In genomic region chr2:144005166-144005955, GRCm38 (mm10) we compare ENCODE assay signal across 14 mouse cellular contexts. TPM values are rescaled to one million over a fixed set of nuclear protein-coding genes. Genes with fewer than 3 reads are reported as not detected.
DNase-seq lines count a peak whose midpoint lies in the region; ATAC-seq and TF ChIP-seq lines count a peak whose summit lies in the region.
"Had no signal": no experiment of that assay in that cellular context is flagged by ENCODE, and none has a peak within 500 bp of the region (broad histone marks: within the 10 kb centered on the region; RNA-seq: fewer than 3 reads in every experiment).

No protein-coding gene starts in this region.

- peaks cover 35% of the 10 kb centered on the region for H3K4me1 ChIP-seq in heart, adult 2 months (ENCODE audit: control insufficient read depth, insufficient read depth, low read length)
- peaks cover 70% of the 10 kb centered on the region for H3K4me1 ChIP-seq in heart, embryonic 15.5 days (replicated peaks)
- H3K4me1 ChIP-seq in lung, embryonic 14.5 days (ENCODE audit: insufficient read depth), result peaks cover 30% of the 10 kb centered on the region

- peak overlapping the region; percentile 11 for H3K4me2 ChIP-seq in heart, embryonic 15.5 days
- peak overlapping the region; percentile 13; the same call in 1 of the 2 replicates for H3K4me2 ChIP-seq in lung, embryonic 14.5 days

- peaks cover 11% of the 10 kb centered on the region; the same call in 1 of the 2 replicates for H3K79me2 ChIP-seq in heart, adult 2 months (replicated peaks; ENCODE audit: control insufficient read depth, insufficient read depth, low read length)

- 32% methylated on average over 6 of the region's 6 CpGs for WGBS in heart, adult 2 months
- WGBS in heart, embryonic 15.5 days, result 39% methylated on average over 6 of the region's 6 CpGs
- WGBS in lung, embryonic 14.5 days, result 45% methylated on average over 6 of the region's 6 CpGs

- H3K9ac ChIP-seq in heart, adult 2 months (ENCODE audit: low read depth, low read length), result no peak overlapping the region
- no peak overlapping the region for H3K9ac ChIP-seq in heart, embryonic 15.5 days
- H3K9ac ChIP-seq in lung, embryonic 14.5 days, result no peak overlapping the region
- H3K9ac ChIP-seq: limb, embryonic 13.5 days had no signal

- no peak overlapping the region for H3K4me3 ChIP-seq in heart, adult 2 months
- no peak overlapping the region for H3K4me3 ChIP-seq in heart, embryonic 15.5 days
- H3K4me3 ChIP-seq in lung, embryonic 14.5 days (ENCODE audit: low read depth, low read length), result no peak overlapping the region
- H3K4me3 ChIP-seq: limb, embryonic 13.5 days had no signal

- peak; percentile 34; the same call in 1 of the 2 replicates for ATAC-seq in heart, embryonic 15.5 days (replicated peaks; ENCODE audit: insufficient number of reproducible peaks, insufficient read depth, low FRiP score, low read depth)
- ATAC-seq in lung, embryonic 14.5 days (ENCODE audit: insufficient read depth), result no peak

- no peaks in the 10 kb centered on the region for H3K27me3 ChIP-seq in heart, adult 2 months (ENCODE audit: control insufficient read depth, insufficient read depth, low read length)
- no peaks in the 10 kb centered on the region for H3K27me3 ChIP-seq in heart, embryonic 15.5 days
- H3K27me3 ChIP-seq in lung, embryonic 14.5 days (ENCODE audit: insufficient read depth, low read length), result no peaks in the 10 kb centered on the region
- H3K27me3 ChIP-seq: CH12.LX; limb, embryonic 13.5 days had no signal

- peak; percentile 27 to 61 for DNase-seq in heart, adult 2 months
- no peak for DNase-seq in heart, postnatal 36 days
- DNase-seq in adipocyte (ENCODE audit: low spot score), result peak; percentile 89
- DNase-seq in lung, embryonic 14.5 days, result peak; percentile 71
- no peak for DNase-seq in spleen, adult 12 weeks (ENCODE audit: low spot score)
- no peak for DNase-seq in left cerebral cortex, postnatal 10 days (ENCODE audit: extremely low spot score in 1 of 2, low spot score in 2 of 2)
- no peak for DNase-seq in layer of hippocampus, adult 18-20 months (ENCODE audit: low spot score in 2 of 2)
- DNase-seq: cerebellum, adult 11 months; kidney, postnatal 10 days; thymus, postnatal 14 days had no signal

- peak overlapping the region; percentile 34 for H3K27ac ChIP-seq in heart, adult 2 months
- peak overlapping the region; percentile 50 for H3K27ac ChIP-seq in heart, embryonic 15.5 days
- peak overlapping the region; percentile 27; the same call in 1 of the 2 replicates for H3K27ac ChIP-seq in lung, embryonic 14.5 days (ENCODE audit: low read depth)
- H3K27ac ChIP-seq: limb, embryonic 13.5 days had no signal

- TF ChIP-seq CTCF in heart, adult 2 months (IDR thresholded peaks at IDR 0.05), result peak; percentile 54
- TF ChIP-seq CTCF in lung, embryonic 14.5 days (IDR thresholded peaks at IDR 0.05; ENCODE audit: low read depth), result no peak

- TF ChIP-seq EP300 in heart, adult 2 months (IDR thresholded peaks at IDR 0.05; ENCODE audit: insufficient read depth, low read depth, low read length), result 0 out of 2 replicates have a peak, but pooled peaks have one; percentile 19

- no peaks in the 10 kb centered on the region for H3K9me3 ChIP-seq in heart, embryonic 15.5 days (replicated peaks)
- no peaks in the 10 kb centered on the region for H3K9me3 ChIP-seq in lung, embryonic 14.5 days (ENCODE audit: low read depth, low read length)
- H3K9me3 ChIP-seq: limb, embryonic 13.5 days had no signal

- intact Hi-C loops in heart, adult 2 months (cut with DNase I), result loop anchor here (5.0 kb wide), 3 partner anchors 88 to 267 kb away; partner anchors contain the start of genes Dstn, Mgme1 and Snx5
- intact Hi-C loops in heart, postnatal 36 days (cut with DNase I), result no loop called here
- intact Hi-C loops in left cerebral cortex, postnatal 10 days (cut with DNase I), result loop anchor here (10.0 kb wide), 1 partner anchor 259 kb away; no protein-coding TSS in a partner anchor

- TF ChIP-seq POLR2A in heart, adult 2 months (IDR thresholded peaks at IDR 0.05; ENCODE audit: insufficient read depth, low read depth, low read length), result no peak

- peaks cover 50% of the 10 kb centered on the region for H3K36me3 ChIP-seq in heart, adult 2 months (ENCODE audit: control insufficient read depth, insufficient read depth, low read length)
- H3K36me3 ChIP-seq in heart, embryonic 15.5 days, result no peaks in the 10 kb centered on the region
- H3K36me3 ChIP-seq in lung, embryonic 14.5 days (ENCODE audit: insufficient read depth), result peaks cover 28% of the 10 kb centered on the region

RNA-seq across cellular contexts. Expression of gene Rrbp1, which starts 5.7 kb away (rescaled TPM):
- 100 to 1,000 TPM; 106 to 117 TPM for total RNA-seq in heart, adult 2 months (2021)
- 47.2 and 65.1 TPM in 2 replicates for polyA plus RNA-seq in heart, adult 2 months (2012; rRNA removed)
- 100 to 1,000 TPM; 101 to 113 TPM for total RNA-seq in heart, postnatal 36 days (2021)
- 59.2 and 70.7 TPM in 2 replicates for polyA plus RNA-seq in heart, embryonic 15.5 days (2015; fragmentation: Nextera tagmentation; extraction: Ambion mirVana)
- 88.8 and 91.8 TPM in 2 replicates for polyA plus RNA-seq in lung, embryonic 14.5 days (2014; fragmentation: Nextera tagmentation; extraction: Ambion mirVana)
- total RNA-seq in left cerebral cortex, postnatal 10 days (2021), result 10 to 100 TPM; 71.8 to 76.7 TPM
- 10 to 100 TPM; 48.9 to 52.6 TPM for total RNA-seq in layer of hippocampus, adult 18-20 months (2021)

RNA-seq across cellular contexts. Expression of gene Banf2, which starts 27.5 kb away (rescaled TPM):
- total RNA-seq in heart, adult 2 months (2021), result not detected
- not detected in 2 replicates for polyA plus RNA-seq in heart, adult 2 months (2012; rRNA removed)
- total RNA-seq in heart, postnatal 36 days (2021), result not detected
- polyA plus RNA-seq in heart, embryonic 15.5 days (2015; fragmentation: Nextera tagmentation; extraction: Ambion mirVana), result not detected in 2 replicates
- not detected in 2 replicates for polyA plus RNA-seq in lung, embryonic 14.5 days (2014; fragmentation: Nextera tagmentation; extraction: Ambion mirVana)
- not detected for total RNA-seq in left cerebral cortex, postnatal 10 days (2021)
- not detected for total RNA-seq in layer of hippocampus, adult 18-20 months (2021)
- total RNA-seq: CH12.LX; gastrocnemius, adult 8-10 months had no signal
- polyA plus RNA-seq: limb, embryonic 13.5 days had no signal

Comparison
In these comparisons a context has a peak if more than half of its experiments do, and no peak if none do; other contexts are left out.
1. DNase-seq: peak in heart, adult 2 months (2 of 2), adipocyte (single experiment) and lung, embryonic 14.5 days (single experiment); none in heart, postnatal 36 days (0 of 2), spleen, adult 12 weeks (single experiment), left cerebral cortex, postnatal 10 days (0 of 2) and layer of hippocampus, adult 18-20 months (0 of 2).
2. Peak in every context shown above with its lines, with median percentiles within 50 percentile points of each other: H3K27ac ChIP-seq.